Mouse (Mus musculus) midbrain, embryonic 16.5 days (tissue): ENCODE data around the gene Vgf. TPM values are rescaled to one million over a fixed set of nuclear protein-coding genes. Genes with fewer than 3 reads are reported as not detected.
A peak's percentile ranks its signal among the peaks of the same experiment; 100 is the strongest.

Source experiments
- ATAC-seq: fragments of 200-750 bp; cut with Nextera tagmentation; 2 replicates; pipeline ENCODE4 v1.8.0; 2017; ENCODE audit warnings: moderate TSS enrichment
- H3K27ac ChIP-seq: fragments of 300-500 bp; sonication (generic); 2 replicates; pipeline ENCODE4 v1.5.1; 2014; ENCODE audit warnings: mild to moderate bottlenecking, low read length, mixed read lengths
- H3K27me3 ChIP-seq: fragments of 300-500 bp; sonication (generic); 2 replicates; pipeline ENCODE4 v1.6.1; 2014; ENCODE audit warnings: low read depth, low read length, mixed read lengths; ENCODE audit not compliant: control insufficient read depth, insufficient read depth
- H3K36me3 ChIP-seq: fragments of 300-500 bp; sonication (generic); 2 replicates; pipeline ENCODE4 v1.6.1; 2014; ENCODE audit warnings: mild to moderate bottlenecking, low read length, moderate library complexity, mixed read lengths; ENCODE audit not compliant: control insufficient read depth, insufficient read depth
- H3K4me1 ChIP-seq: fragments of 300-500 bp; sonication (generic); 2 replicates; pipeline ENCODE4 v1.6.1; 2014; ENCODE audit warnings: mild to moderate bottlenecking, low read length, mixed read lengths; ENCODE audit not compliant: control insufficient read depth, insufficient read depth
- H3K4me2 ChIP-seq: fragments of 300-500 bp; sonication (generic); 2 replicates; pipeline ENCODE4 v1.6.1; 2014; ENCODE audit warnings: mild to moderate bottlenecking, low read length, mixed read lengths
- H3K4me3 ChIP-seq: fragments of 300-500 bp; sonication (generic); 2 replicates; pipeline ENCODE4 v1.5.1; 2014; ENCODE audit warnings: low read depth, mild to moderate bottlenecking, low read length, moderate library complexity, mixed read lengths
- H3K9ac ChIP-seq: fragments of 300-500 bp; sonication (generic); 2 replicates; pipeline ENCODE4 v1.6.1; 2014; ENCODE audit warnings: low read depth, low read length, mixed read lengths
- H3K9me3 ChIP-seq: fragments of 300-500 bp; sonication (generic); replicated peaks from 2 replicates; pipeline ENCODE4 v1.6.1; 2014; ENCODE audit warnings: mild to moderate bottlenecking, low read length, mixed read lengths; ENCODE audit not compliant: control insufficient read depth, poor library complexity, severe bottlenecking
- WGBS: fragments of 180-500 bp; shearing (Covaris S2); extraction: QIAGEN DNeasy Blood & Tissue Kit; methylation state at CpG from one replicate; pipeline ENCODE4 v1.1.7; 2014; 5-methylcytosine and 5-hydroxymethylcytosine counted together
- polyA plus RNA-seq: library from polyadenylated mRNA; unstranded; fragments of >200 nt; fragmentation: Nextera tagmentation; extraction: Ambion mirVana; gene quantifications from 2 replicates; pipeline ENCODE4 v1.2.1, GENCODE M21; 2015

Vgf gene
- polyA plus RNA-seq = 12.6 and 15.6 TPM in 2 replicates

- no peak for ATAC-seq
- Histone ChIP-seq H3K9ac (peak within 1 kb of the TSS; percentile 43), H3K27me3 (peaks cover 36% of the 10 kb centered on the region), H3K9me3 (no peaks in the 10 kb centered on the region), H3K4me2 (peak within 1 kb of the TSS; percentile 55), H3K4me3 (peak within 1 kb of the TSS; percentile 33), H3K36me3 (no peaks in the 10 kb centered on the region), H3K4me1 (peaks cover 21% of the 10 kb centered on the region), H3K27ac (no peak within 1 kb of the TSS)
- 32% methylated on average over 4 of the region's 4 CpGs for WGBS
Measured at GRCm38 (mm10) chr5:137026092-137026491, at the start of gene Vgf. Gene Vgf, plus strand, starts transcription at chr5:137026392.

DNA sequence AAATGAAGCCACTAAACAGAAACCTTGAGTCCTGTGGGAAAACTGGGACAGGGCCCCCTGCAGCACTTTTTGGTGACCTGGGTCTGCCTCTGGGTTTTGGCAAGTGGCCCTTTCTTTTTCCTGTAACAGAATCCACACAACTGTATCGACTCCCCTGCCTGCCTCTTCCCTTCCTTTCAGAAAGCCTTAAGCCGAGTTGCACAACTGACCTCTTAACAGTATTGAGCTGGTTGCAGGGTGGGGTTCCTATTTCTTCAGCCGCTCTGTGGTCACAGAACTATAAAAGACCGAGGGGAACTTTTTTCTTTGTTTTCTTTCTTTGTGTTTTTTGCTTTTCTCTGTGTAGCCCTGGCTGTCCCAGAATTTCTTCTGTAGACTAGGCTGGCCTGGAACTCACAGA lies 48.4 kb upstream of the Vgf start:
- Histone ChIP-seq H3K27me3 (no peaks in the 10 kb centered on the region), H3K4me3 (no peak overlapping the region), H3K4me1 (no peaks in the 10 kb centered on the region), H3K9ac (no peak overlapping the region), H3K4me2 (no peak overlapping the region), H3K27ac (no peak overlapping the region), H3K9me3 (no peaks in the 10 kb centered on the region), H3K36me3 (peaks cover 11% of the 10 kb centered on the region)
- 67% methylated on average over 4 of the region's 4 CpGs for WGBS
- no peak for ATAC-seq

GRCm38 (mm10) chr5:136979762-136980161 lies 46.4 kb upstream of the Vgf start:
- Histone ChIP-seq H3K9ac (no peak overlapping the region), H3K4me2 (no peak overlapping the region), H3K9me3 (no peaks in the 10 kb centered on the region), H3K4me1 (no peaks in the 10 kb centered on the region), H3K27me3 (no peaks in the 10 kb centered on the region), H3K4me3 (no peak overlapping the region), H3K27ac (no peak overlapping the region), H3K36me3 (peaks cover 14% of the 10 kb centered on the region)
- WGBS = 89% methylated on average over 2 of the region's 2 CpGs
- no peak for ATAC-seq

- peaks cover 14% of the 10 kb centered on the region for H3K36me3 ChIP-seq
- H3K9me3 ChIP-seq = no peaks in the 10 kb centered on the region
- WGBS = 87% methylated on average over 8 of the region's 8 CpGs
- H3K27me3 ChIP-seq = no peaks in the 10 kb centered on the region
- ATAC-seq = no peak
- H3K9ac ChIP-seq = no peak overlapping the region
- H3K4me2 ChIP-seq = no peak overlapping the region
- H3K27ac ChIP-seq = no peak overlapping the region
- peaks cover 3% of the 10 kb centered on the region for H3K4me1 ChIP-seq
- H3K4me3 ChIP-seq = no peak overlapping the region
Measured at GRCm38 (mm10) chr5:136980974-136981373, 45.2 kb upstream of the Vgf start.

DNA sequence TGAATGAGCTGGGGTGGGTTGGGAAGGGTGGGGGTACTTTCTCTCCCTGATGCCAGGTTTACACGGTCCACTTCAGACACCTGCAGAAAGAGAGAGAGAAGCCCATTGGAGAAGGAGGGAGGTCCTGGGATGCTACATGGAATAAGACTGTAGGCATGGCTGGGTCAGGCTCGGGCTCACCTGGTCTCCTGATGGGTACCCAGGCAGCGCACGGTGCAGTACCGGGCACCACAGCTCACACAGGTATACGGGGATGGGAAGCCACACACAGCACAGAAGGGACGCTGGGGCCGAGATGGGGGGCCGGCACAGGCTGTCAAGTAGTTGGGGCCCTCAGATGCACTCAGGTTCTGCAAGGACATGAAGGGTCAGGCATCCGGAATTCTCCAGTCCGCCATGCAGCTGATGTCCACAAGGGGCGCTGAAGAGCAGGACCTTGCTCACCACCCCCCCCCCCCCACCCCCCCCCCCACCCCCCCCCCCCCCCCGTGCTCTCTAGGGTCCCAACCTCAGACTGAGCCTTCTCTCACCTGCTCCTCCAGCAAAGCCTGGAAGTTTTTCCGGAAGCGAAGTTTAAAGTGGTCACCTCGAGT lies 43.8 kb upstream of the Vgf start:
- no peaks in the 10 kb centered on the region for H3K9me3 ChIP-seq
- no peak for ATAC-seq
- H3K9ac ChIP-seq = no peak overlapping the region
- peaks cover 7% of the 10 kb centered on the region for H3K4me1 ChIP-seq
- no peak overlapping the region for H3K4me2 ChIP-seq
- no peaks in the 10 kb centered on the region for H3K27me3 ChIP-seq
- H3K27ac ChIP-seq = no peak overlapping the region
- peaks cover 14% of the 10 kb centered on the region for H3K36me3 ChIP-seq
- no peak overlapping the region for H3K4me3 ChIP-seq
- WGBS = 53% methylated on average over 13 of the region's 16 CpGs

DNA sequence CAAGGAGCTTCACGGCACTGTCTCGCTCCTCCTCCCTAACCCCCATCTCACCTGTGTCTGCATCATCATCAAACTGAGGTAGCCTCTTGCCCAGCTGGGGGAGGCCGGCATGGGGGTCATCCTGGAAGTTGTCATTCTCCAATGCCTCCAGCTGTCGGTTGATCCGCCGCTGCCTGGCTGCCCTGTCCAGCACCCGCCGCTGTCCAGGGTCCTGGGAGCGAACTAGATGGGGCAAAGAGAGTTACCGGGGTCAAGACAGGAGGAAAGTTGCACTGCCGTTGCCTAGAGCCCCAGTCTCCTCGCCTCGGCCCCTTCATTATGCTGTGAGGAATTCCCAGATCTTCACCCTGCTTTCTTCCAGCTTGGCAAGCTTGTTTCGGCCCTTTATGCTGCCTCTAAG lies 41.4 kb upstream of the Vgf start:
- Histone ChIP-seq H3K9me3 (no peaks in the 10 kb centered on the region), H3K9ac (no peak overlapping the region), H3K4me3 (no peak overlapping the region), H3K27me3 (no peaks in the 10 kb centered on the region), H3K4me1 (peaks cover 14% of the 10 kb centered on the region), H3K4me2 (no peak overlapping the region), H3K36me3 (peaks cover 18% of the 10 kb centered on the region), H3K27ac (no peak overlapping the region)
- 56% methylated on average over 14 of the region's 14 CpGs for whole genome bisulfite sequencing
- no peak for ATAC-seq

GRCm38 (mm10) chr5:136986695-136987137 lies 39.5 kb upstream of the Vgf start, which contains the start of gene Plod3:
Gene Plod3, plus strand, starts transcription at chr5:136987019.
- Histone ChIP-seq H3K27ac (peak within 1 kb of the TSS; percentile 95), H3K9ac (peak within 1 kb of the TSS; percentile 97), H3K4me2 (peak within 1 kb of the TSS; percentile 76), H3K4me3 (peak within 1 kb of the TSS; percentile 59), H3K27me3 (no peaks in the 10 kb centered on the region), H3K9me3 (no peaks in the 10 kb centered on the region), H3K36me3 (peaks cover 28% of the 10 kb centered on the region), H3K4me1 (peaks cover 14% of the 10 kb centered on the region)
- ATAC-seq = peak; percentile 90
- under 1% methylated on average over 26 of the region's 26 CpGs for WGBS

GRCm38 (mm10) chr5:136987138-136987933 lies 38.9 kb upstream of the Vgf start:
- WGBS = under 1% methylated on average over 65 of the region's 67 CpGs
- H3K4me2 ChIP-seq = peak overlapping the region; percentile 63
- H3K27ac ChIP-seq = peak overlapping the region; percentile 95
- H3K9me3 ChIP-seq = no peaks in the 10 kb centered on the region
- peaks cover 29% of the 10 kb centered on the region for H3K36me3 ChIP-seq
- peaks cover 14% of the 10 kb centered on the region for H3K4me1 ChIP-seq
- peak overlapping the region; percentile 97 for H3K9ac ChIP-seq
- peak overlapping the region; percentile 59 for H3K4me3 ChIP-seq
- ATAC-seq = peak; percentile 68
- H3K27me3 ChIP-seq = no peaks in the 10 kb centered on the region

DNA sequence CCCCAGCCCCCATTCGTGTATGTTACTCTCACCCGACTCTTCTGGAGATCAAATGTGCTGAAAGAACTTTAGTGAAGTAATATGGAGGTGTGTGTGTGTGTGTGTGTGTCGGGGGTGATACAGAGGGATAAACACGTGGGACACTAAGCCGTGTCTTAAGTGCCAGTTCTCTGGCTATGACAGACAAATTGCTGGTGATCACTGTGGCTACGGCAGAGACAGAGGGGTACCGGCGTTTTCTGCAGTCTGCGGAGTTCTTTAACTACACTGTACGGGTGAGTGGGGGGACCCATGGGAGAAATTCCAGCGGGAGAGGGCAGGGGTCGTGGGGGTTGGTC lies 38.3 kb upstream of the Vgf start, which contains the start of gene Znhit1:
Znhit1 (minus strand) TSS at position 88 of the 338 bp plus-strand sequence.
- Histone ChIP-seq H3K4me3 (peak within 1 kb of the TSS; percentile 59), H3K9me3 (no peaks in the 10 kb centered on the region), H3K4me1 (peaks cover 14% of the 10 kb centered on the region), H3K9ac (peak within 1 kb of the TSS; percentile 97), H3K27ac (peak within 1 kb of the TSS; percentile 95), H3K4me2 (peak within 1 kb of the TSS; percentile 63), H3K36me3 (peaks cover 33% of the 10 kb centered on the region), H3K27me3 (no peaks in the 10 kb centered on the region)
- peak; percentile 4; the same call in 1 of the 2 replicates for ATAC-seq
- WGBS = 4% methylated on average over 12 of the region's 12 CpGs
